Mouse (Mus musculus) ES-Bruce4 (cell line): ENCODE results near the gene Fam214a. TPM values are rescaled to one million over a fixed set of nuclear protein-coding genes. Genes with fewer than 3 reads are reported as not detected.

Source experiments
- H3K27ac ChIP-seq: 2 replicates; pipeline ENCODE4 v1.5.1; 2012; ENCODE audit warnings: low read length, inconsistent platforms; ENCODE audit not compliant: insufficient read depth
- H3K27me3 ChIP-seq: 2 replicates; pipeline ENCODE4 v1.6.1; 2012; ENCODE audit warnings: mild to moderate bottlenecking, low read length, inconsistent platforms; ENCODE audit not compliant: control insufficient read depth, poor library complexity, insufficient read depth, severe bottlenecking
- H3K36me3 ChIP-seq: 2 replicates; pipeline ENCODE4 v1.6.1; 2012; ENCODE audit warnings: inconsistent platforms, mild to moderate bottlenecking, low read length, moderate library complexity; ENCODE audit not compliant: control insufficient read depth, poor library complexity, insufficient read depth, severe bottlenecking
- H3K4me1 ChIP-seq: one replicate; pipeline ENCODE4 v1.8.1; 2011; ENCODE audit warnings: low read length; ENCODE audit not compliant: control insufficient read depth, insufficient read depth
- H3K4me3 ChIP-seq: 2 replicates; pipeline ENCODE4 v1.5.1; 2011; ENCODE audit warnings: low read depth, mild to moderate bottlenecking, low read length
- H3K9ac ChIP-seq: 2 replicates; pipeline ENCODE4 v1.6.1; 2012; ENCODE audit warnings: low read depth, mild to moderate bottlenecking, inconsistent platforms; ENCODE audit not compliant: poor library complexity, severe bottlenecking
- H3K9me3 ChIP-seq: replicated peaks from 2 replicates; pipeline ENCODE4 v1.6.1; 2012; ENCODE audit warnings: mild to moderate bottlenecking, low read length, inconsistent platforms; ENCODE audit not compliant: control insufficient read depth, poor library complexity, insufficient read depth, severe bottlenecking
- CTCF ChIP-seq: IDR thresholded peaks from one replicate; pipeline ENCODE4 v1.8.1; 2011; ENCODE audit warnings: low read depth, low read length
- EP300 ChIP-seq: IDR thresholded peaks from 2 replicates; pipeline ENCODE4 v1.6.1; 2011; ENCODE audit warnings: low read depth, low read length; ENCODE audit not compliant: insufficient read depth
- POLR2A ChIP-seq: IDR thresholded peaks from one replicate; pipeline ENCODE4 v1.8.1; 2011; ENCODE audit warnings: low read length; ENCODE audit not compliant: insufficient read depth
- polyA plus RNA-seq: library from polyadenylated mRNA; stranded (reverse); fragments of >200 nt; gene quantifications from 2 replicates; pipeline ENCODE4 v1.2.4, GENCODE M21; 2011; ENCODE audit warnings: low read depth; ENCODE audit not compliant: missing spikeins, insufficient read depth, insufficient read length

Gene Fam214a
- polyA plus RNA-seq, 1 experiment: 9.8 TPM

DNA sequence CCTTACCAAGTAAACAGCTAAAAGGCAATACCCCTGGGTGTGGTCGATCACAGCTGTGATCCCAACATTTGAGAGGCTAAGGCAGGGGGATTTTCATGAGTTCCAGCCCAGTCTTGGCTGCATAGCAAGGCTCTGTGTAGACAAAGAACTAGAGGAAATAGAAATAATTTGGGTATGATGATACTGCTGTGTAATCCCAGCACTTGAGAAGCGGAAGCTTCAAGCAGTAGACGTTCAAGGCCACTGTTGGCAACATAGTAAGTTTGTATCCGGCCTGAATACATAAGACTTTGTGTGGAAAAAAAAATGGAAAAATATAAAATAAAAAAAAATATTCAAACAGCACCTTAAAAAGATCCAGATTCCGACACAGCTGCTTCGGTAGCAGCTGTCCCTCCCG lies 69.9 kb downstream of the Fam214a start:
- Histone ChIP-seq H3K4me3 (no peak overlapping the region), H3K27ac (no peak overlapping the region), H3K4me1 (no peaks in the 10 kb centered on the region), H3K36me3 (no peaks in the 10 kb centered on the region), H3K27me3 (no peaks in the 10 kb centered on the region), H3K9ac (no peak overlapping the region), H3K9me3 (no peaks in the 10 kb centered on the region)
- TF ChIP-seq POLR2A: no peak
- TF ChIP-seq CTCF: no peak
- TF ChIP-seq EP300: no peak

DNA sequence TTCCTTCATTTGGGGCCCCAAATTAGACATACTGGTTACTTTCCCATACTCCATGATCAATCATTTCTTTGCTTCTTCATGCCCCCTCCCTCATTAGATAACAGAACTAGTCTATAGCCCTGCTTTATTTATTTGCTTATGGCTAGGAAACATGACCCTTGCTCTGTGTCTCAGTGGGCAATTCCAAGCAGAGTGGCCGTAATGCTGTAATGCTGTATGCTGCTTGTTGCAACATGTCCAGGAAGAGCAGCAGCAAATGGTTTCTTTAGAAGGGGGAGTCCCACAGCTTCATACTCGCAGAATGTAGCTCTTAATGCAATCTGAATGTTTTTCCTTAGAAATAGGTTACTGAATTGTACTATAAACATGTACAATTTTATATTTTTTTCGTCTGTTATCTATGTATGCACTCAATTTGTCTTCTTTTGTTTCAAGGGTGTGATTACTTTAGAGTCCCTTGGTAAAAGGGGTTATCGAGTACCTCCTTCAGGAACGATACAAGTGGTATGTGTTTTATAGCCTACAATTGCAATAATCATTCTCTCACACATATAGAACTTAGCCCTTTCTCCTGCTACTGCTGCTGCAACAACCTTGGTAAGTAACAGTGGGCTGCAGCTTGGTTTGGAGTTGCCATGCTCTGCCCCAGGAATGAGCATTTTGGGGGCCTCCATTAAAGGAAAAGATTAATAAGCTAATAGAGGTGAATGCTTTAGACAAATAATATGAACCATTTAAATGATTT lies 70.6 kb downstream of the Fam214a start:
- no peaks in the 10 kb centered on the region for H3K4me1 ChIP-seq
- no peak overlapping the region for H3K9ac ChIP-seq
- TF ChIP-seq POLR2A (no peak), CTCF (no peak), EP300 (no peak)
- no peaks in the 10 kb centered on the region for H3K36me3 ChIP-seq
- no peak overlapping the region for H3K4me3 ChIP-seq
- no peaks in the 10 kb centered on the region for H3K9me3 ChIP-seq
- H3K27me3 ChIP-seq: no peaks in the 10 kb centered on the region
- H3K27ac ChIP-seq: no peak overlapping the region

DNA sequence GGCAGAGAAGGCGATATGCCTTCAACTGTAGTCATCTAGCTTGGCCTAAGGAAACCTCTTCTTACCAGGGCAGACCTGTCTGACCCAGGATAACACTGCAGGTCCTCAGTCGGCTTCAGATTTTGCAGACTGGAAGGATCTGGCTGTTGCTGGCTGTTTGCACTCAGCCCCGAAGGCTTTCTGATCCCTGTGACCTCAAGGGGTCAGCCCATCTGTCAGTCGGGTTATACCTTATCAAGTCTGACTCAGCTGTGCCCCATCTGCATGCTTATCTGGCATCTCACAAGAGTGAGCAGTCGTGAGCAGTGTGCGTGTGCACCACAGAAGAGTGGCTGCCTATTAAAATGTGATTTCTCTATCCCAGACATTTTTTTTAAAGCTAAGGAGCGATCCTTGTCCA lies 71.4 kb downstream of the Fam214a start:
- H3K9ac ChIP-seq: no peak overlapping the region
- no peaks in the 10 kb centered on the region for H3K9me3 ChIP-seq
- no peak overlapping the region for H3K4me3 ChIP-seq
- H3K27me3 ChIP-seq: no peaks in the 10 kb centered on the region
- TF ChIP-seq EP300 (no peak), POLR2A (no peak), CTCF (no peak)
- no peaks in the 10 kb centered on the region for H3K36me3 ChIP-seq
- H3K27ac ChIP-seq: no peak overlapping the region
- no peaks in the 10 kb centered on the region for H3K4me1 ChIP-seq

DNA sequence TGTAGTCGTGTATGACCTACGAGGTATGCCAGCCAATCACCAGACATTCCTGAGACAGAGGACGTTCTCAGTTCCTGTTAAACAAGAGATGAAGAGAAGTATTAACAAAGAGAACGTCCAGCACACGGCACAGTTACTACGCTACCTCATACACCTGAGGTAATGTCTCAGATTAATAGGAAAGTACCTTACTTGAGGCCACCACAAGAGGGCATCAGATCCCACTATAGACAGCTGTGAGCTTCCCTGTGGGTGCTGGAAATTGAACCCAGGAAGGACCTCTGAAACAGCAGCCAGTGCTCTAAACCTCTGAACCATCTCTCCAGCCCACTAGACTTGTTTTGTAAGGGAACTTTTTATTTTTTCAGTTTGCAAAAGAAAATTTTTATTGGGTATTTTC lies 73.0 kb downstream of the Fam214a start:
- no peaks in the 10 kb centered on the region for H3K9me3 ChIP-seq
- H3K9ac ChIP-seq: no peak overlapping the region
- no peaks in the 10 kb centered on the region for H3K36me3 ChIP-seq
- H3K4me3 ChIP-seq: no peak overlapping the region
- H3K4me1 ChIP-seq: no peaks in the 10 kb centered on the region
- no peak overlapping the region for H3K27ac ChIP-seq
- TF ChIP-seq EP300: no peak
- TF ChIP-seq CTCF: peak; percentile 42
- TF ChIP-seq POLR2A: no peak
- no peaks in the 10 kb centered on the region for H3K27me3 ChIP-seq

DNA sequence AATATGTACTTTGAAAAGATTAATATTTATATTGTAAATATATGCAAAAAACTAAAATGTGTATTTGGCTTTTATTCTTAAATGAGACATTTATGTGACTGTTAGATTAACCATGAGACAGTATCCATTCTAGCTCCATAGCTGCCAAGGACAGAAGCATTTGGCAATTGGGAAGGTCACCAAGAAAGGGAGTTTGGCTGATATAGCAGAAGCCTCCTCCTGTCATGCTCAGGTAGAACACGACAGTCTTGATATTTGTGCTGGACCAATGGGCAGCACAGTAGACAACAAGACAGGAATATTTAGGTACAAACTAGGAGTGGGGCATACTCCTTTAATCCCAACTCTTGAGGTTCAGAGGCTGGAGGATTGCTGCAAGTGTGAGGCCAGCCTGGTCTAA lies 79.7 kb downstream of the Fam214a start:
- TF ChIP-seq CTCF (no peak), EP300 (no peak), POLR2A (no peak)
- Histone ChIP-seq H3K36me3 (no peaks in the 10 kb centered on the region), H3K9me3 (no peaks in the 10 kb centered on the region)

DNA sequence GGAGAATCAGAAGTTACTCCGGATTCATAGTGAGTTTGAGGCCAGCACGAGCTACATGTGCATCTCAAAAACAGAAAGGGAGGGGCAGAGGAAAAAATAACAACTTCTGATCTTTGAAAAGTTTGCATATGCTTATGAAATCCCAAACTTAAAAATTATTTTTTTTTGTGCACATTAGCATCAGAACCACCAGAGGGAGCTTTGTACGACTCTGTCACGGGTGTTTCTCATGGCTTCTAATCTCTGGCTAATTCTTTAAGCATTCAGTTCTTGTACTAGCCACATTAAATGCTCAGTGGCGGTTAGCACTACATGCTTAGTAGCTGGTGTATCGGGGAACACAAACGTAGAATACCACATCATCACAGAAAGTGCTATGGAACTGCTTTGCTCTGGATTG lies 80.5 kb downstream of the Fam214a start:
- TF ChIP-seq POLR2A (no peak), CTCF (no peak), EP300 (no peak)
- H3K36me3 ChIP-seq: no peaks in the 10 kb centered on the region

More for the DNA sequence above, 79.7 kb downstream of the Fam214a start:
- no peak overlapping the region for H3K4me3 ChIP-seq
- H3K27me3 ChIP-seq: no peaks in the 10 kb centered on the region
- no peak overlapping the region for H3K9ac ChIP-seq
- no peaks in the 10 kb centered on the region for H3K4me1 ChIP-seq
- H3K27ac ChIP-seq: no peak overlapping the region

DNA sequence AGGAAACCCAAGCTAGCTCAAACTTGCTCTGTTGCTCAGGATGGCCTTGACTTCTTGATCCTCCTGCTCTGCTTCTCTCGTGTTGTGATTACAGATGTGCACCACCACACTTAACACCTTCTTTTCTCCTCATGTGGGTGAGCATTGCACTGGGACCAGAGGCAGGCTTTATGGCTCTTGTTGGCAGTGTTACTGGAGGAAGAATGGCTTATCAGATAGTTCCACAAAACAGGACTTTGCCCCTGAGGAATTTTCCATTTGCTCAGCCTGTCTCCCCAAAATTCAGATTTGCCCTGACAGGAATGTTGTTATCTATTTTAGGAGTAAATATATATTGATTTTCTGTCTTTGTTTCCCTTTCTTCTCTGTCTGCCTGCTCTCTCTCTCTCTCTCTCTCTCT lies 82.0 kb downstream of the Fam214a start:
- no peaks in the 10 kb centered on the region for H3K27me3 ChIP-seq
- no peak overlapping the region for H3K4me3 ChIP-seq
- H3K27ac ChIP-seq: no peak overlapping the region
- H3K4me1 ChIP-seq: no peaks in the 10 kb centered on the region
- no peaks in the 10 kb centered on the region for H3K9me3 ChIP-seq
- no peak overlapping the region for H3K9ac ChIP-seq
- no peaks in the 10 kb centered on the region; the same call in 1 of the 2 replicates for H3K36me3 ChIP-seq
- no peak for TF ChIP-seq EP300
- no peak for TF ChIP-seq POLR2A
- no peak for TF ChIP-seq CTCF

More for the DNA sequence above, 80.5 kb downstream of the Fam214a start:
- no peaks in the 10 kb centered on the region for H3K27me3 ChIP-seq
- no peak overlapping the region for H3K4me3 ChIP-seq
- H3K9me3 ChIP-seq: no peaks in the 10 kb centered on the region
- no peak overlapping the region for H3K27ac ChIP-seq
- H3K4me1 ChIP-seq: no peaks in the 10 kb centered on the region
- no peak overlapping the region for H3K9ac ChIP-seq
